Comparison of ENCODE assay signal across 8 mouse cellular contexts in genomic region chr8:105225917-105226316, GRCm38 (mm10). TPM values are rescaled to one million over a fixed set of nuclear protein-coding genes. Genes with fewer than 3 reads are reported as not detected.
A peak's percentile ranks its signal among the peaks of the same experiment; 100 is the strongest.
DNase-seq lines count a peak whose midpoint lies in the region; ATAC-seq lines count a peak whose summit lies in the region.

No protein-coding gene starts in this region.

- ATAC-seq in lung, embryonic 16.5 days (ENCODE audit: low read depth) = peak; percentile 55
- no peak for ATAC-seq in CD4-positive, CD25-positive, alpha-beta regulatory T cell, adult 4 months
- ATAC-seq in cerebellum, adult (ENCODE audit: insufficient number of reproducible peaks, low FRiP score, low TSS enrichment) = no peak

- WGBS in hindbrain, embryonic 10.5 days = 33% methylated on average over 6 of the region's 6 CpGs
- WGBS in lung, embryonic 16.5 days = 8% methylated on average over 6 of the region's 6 CpGs

- no peaks in the 10 kb centered on the region; the same call in 1 of the 2 replicates for H3K36me3 ChIP-seq in hindbrain, embryonic 10.5 days
- no peaks in the 10 kb centered on the region for H3K36me3 ChIP-seq in lung, embryonic 16.5 days (ENCODE audit: control insufficient read depth, insufficient read depth, low read length)

- H3K27me3 ChIP-seq in hindbrain, embryonic 10.5 days (ENCODE audit: insufficient read depth, poor library complexity, severe bottlenecking) = no peaks in the 10 kb centered on the region
- no peaks in the 10 kb centered on the region for H3K27me3 ChIP-seq in lung, embryonic 16.5 days (ENCODE audit: control insufficient read depth, insufficient read depth, low read depth, low read length)

- peak overlapping the region; percentile 58 for H3K4me2 ChIP-seq in lung, embryonic 16.5 days (ENCODE audit: low read depth, low read length)

- H3K9me3 ChIP-seq in hindbrain, embryonic 10.5 days = no peaks in the 10 kb centered on the region
- no peaks in the 10 kb centered on the region for H3K9me3 ChIP-seq in lung, embryonic 16.5 days (ENCODE audit: control insufficient read depth, low read length)

- H3K4me1 ChIP-seq in hindbrain, embryonic 10.5 days (replicated peaks) = peaks cover 21% of the 10 kb centered on the region
- H3K4me1 ChIP-seq in lung, embryonic 16.5 days (replicated peaks; ENCODE audit: control insufficient read depth, insufficient read depth, low read length) = peaks cover 6% of the 10 kb centered on the region; the same call in 1 of the 2 replicates

- peak overlapping the region; percentile 97 for H3K4me3 ChIP-seq in hindbrain, embryonic 10.5 days
- peak overlapping the region; percentile 81 for H3K4me3 ChIP-seq in lung, embryonic 16.5 days (ENCODE audit: low read length)

- peak overlapping the region; percentile 75 for H3K9ac ChIP-seq in lung, embryonic 16.5 days (ENCODE audit: low read length)

- H3K27ac ChIP-seq in hindbrain, embryonic 10.5 days = peak overlapping the region; percentile 91; the same call in 1 of the 2 replicates
- H3K27ac ChIP-seq in lung, embryonic 16.5 days (ENCODE audit: low read length) = peak overlapping the region; percentile 88

- DNase-seq in adrenal gland, postnatal 10 days = peak; percentile 23
- DNase-seq in adrenal gland, postnatal 36 days = no peak
- peak; percentile 57 for DNase-seq in NIH3T3 (ENCODE audit: low read depth)
- no peak for DNase-seq in hindbrain, embryonic 10.5 days (ENCODE audit: low spot score)
- no peak for DNase-seq in right cerebral cortex, adult 18-20 months

RNA-seq across cellular contexts. Expression of gene D230025D16Rik, which starts 1.0 kb away (rescaled TPM):
- 10 to 100 TPM; 32.3 to 35.6 TPM for total RNA-seq in adrenal gland, postnatal 10 days (2021)
- 10 to 100 TPM; 23.7 to 27.2 TPM for total RNA-seq in adrenal gland, postnatal 36 days (2021)
- 27.0 and 27.1 TPM in 2 replicates for polyA plus RNA-seq in hindbrain, embryonic 10.5 days (2016; fragmentation: Nextera tagmentation; extraction: Ambion mirVana)
- polyA plus RNA-seq in lung, embryonic 16.5 days (2015; fragmentation: Nextera tagmentation; extraction: Ambion mirVana) = 48.8 and 52.9 TPM in 2 replicates
- 10 to 100 TPM; 13.9 to 14.2 TPM for polyA plus RNA-seq in CD4-positive, CD25-positive, alpha-beta regulatory T cell, adult 4 months (2017; shearing (Covaris generic))

RNA-seq across cellular contexts. Expression of gene B3gnt9, which starts 29.0 kb away (rescaled TPM):
- total RNA-seq in adrenal gland, postnatal 10 days (2021) = 1 to 10 TPM; 7.7 to 7.9 TPM
- 1 to 10 TPM; 2.7 to 3.0 TPM for total RNA-seq in adrenal gland, postnatal 36 days (2021)
- 2.6 and 3.3 TPM in 2 replicates for polyA plus RNA-seq in hindbrain, embryonic 10.5 days (2016; fragmentation: Nextera tagmentation; extraction: Ambion mirVana)
- 22.3 and 24.7 TPM in 2 replicates for polyA plus RNA-seq in lung, embryonic 16.5 days (2015; fragmentation: Nextera tagmentation; extraction: Ambion mirVana)
- polyA plus RNA-seq in CD4-positive, CD25-positive, alpha-beta regulatory T cell, adult 4 months (2017; shearing (Covaris generic)) = under 1 TPM; 0.33 to 0.47 TPM

RNA-seq across cellular contexts. Expression of gene Tradd, which starts 38.5 kb away (rescaled TPM):
- total RNA-seq in adrenal gland, postnatal 10 days (2021) = 10 to 100 TPM; 12.9 to 13.3 TPM
- 10 to 100 TPM; 15.3 to 17.9 TPM for total RNA-seq in adrenal gland, postnatal 36 days (2021)
- polyA plus RNA-seq in hindbrain, embryonic 10.5 days (2016; fragmentation: Nextera tagmentation; extraction: Ambion mirVana) = 15.4 and 16.3 TPM in 2 replicates
- polyA plus RNA-seq in lung, embryonic 16.5 days (2015; fragmentation: Nextera tagmentation; extraction: Ambion mirVana) = 31.5 and 34.2 TPM in 2 replicates
- 10 to 100 TPM; 58.1 to 76.0 TPM for polyA plus RNA-seq in CD4-positive, CD25-positive, alpha-beta regulatory T cell, adult 4 months (2017; shearing (Covaris generic))

RNA-seq across cellular contexts. Expression of gene Fbxl8, which starts 38.5 kb away (rescaled TPM):
- 1 to 10 TPM; 3.2 to 3.6 TPM for total RNA-seq in adrenal gland, postnatal 10 days (2021)
- 1 to 10 TPM; 3.3 to 3.6 TPM for total RNA-seq in adrenal gland, postnatal 36 days (2021)
- 1.0 and 1.6 TPM in 2 replicates for polyA plus RNA-seq in hindbrain, embryonic 10.5 days (2016; fragmentation: Nextera tagmentation; extraction: Ambion mirVana)
- 4.9 and 6.6 TPM in 2 replicates for polyA plus RNA-seq in lung, embryonic 16.5 days (2015; fragmentation: Nextera tagmentation; extraction: Ambion mirVana)
- 10 to 100 TPM; 16.5 to 27.6 TPM for polyA plus RNA-seq in CD4-positive, CD25-positive, alpha-beta regulatory T cell, adult 4 months (2017; shearing (Covaris generic))

RNA-seq across cellular contexts. Expression of gene Hsf4, which starts 43.7 kb away (rescaled TPM):
- 1 to 10 TPM in 1 of 2 experiments, under 1 TPM in 1; 0.84 to 1.4 TPM for total RNA-seq in adrenal gland, postnatal 10 days (2021)
- 1 to 10 TPM; 1.3 to 1.6 TPM for total RNA-seq in adrenal gland, postnatal 36 days (2021)
- polyA plus RNA-seq in hindbrain, embryonic 10.5 days (2016; fragmentation: Nextera tagmentation; extraction: Ambion mirVana) = 0.09 and 0.20 TPM in 2 replicates
- polyA plus RNA-seq in lung, embryonic 16.5 days (2015; fragmentation: Nextera tagmentation; extraction: Ambion mirVana) = 0.39 and 0.65 TPM in 2 replicates
- under 1 TPM; 0.26 to 0.39 TPM for polyA plus RNA-seq in CD4-positive, CD25-positive, alpha-beta regulatory T cell, adult 4 months (2017; shearing (Covaris generic))

Comparison
In these comparisons a context has a peak if more than half of its experiments do, and no peak if none do; other contexts are left out.
1. DNase-seq: peak in adrenal gland, postnatal 10 days (single experiment) and NIH3T3 (single experiment); none in adrenal gland, postnatal 36 days (0 of 2), hindbrain, embryonic 10.5 days (single experiment) and right cerebral cortex, adult 18-20 months (single experiment).